Mouse (Mus musculus): ENCODE data around the gene Hoxc12.

Hoxc12 gene

GRCm38 (mm10) chr15:102963671-102964640, 27.4 kb downstream of the Hoxc12 start:
- in situ Hi-C loops (cut with MboI, MseI), result no loop called here

DNA sequence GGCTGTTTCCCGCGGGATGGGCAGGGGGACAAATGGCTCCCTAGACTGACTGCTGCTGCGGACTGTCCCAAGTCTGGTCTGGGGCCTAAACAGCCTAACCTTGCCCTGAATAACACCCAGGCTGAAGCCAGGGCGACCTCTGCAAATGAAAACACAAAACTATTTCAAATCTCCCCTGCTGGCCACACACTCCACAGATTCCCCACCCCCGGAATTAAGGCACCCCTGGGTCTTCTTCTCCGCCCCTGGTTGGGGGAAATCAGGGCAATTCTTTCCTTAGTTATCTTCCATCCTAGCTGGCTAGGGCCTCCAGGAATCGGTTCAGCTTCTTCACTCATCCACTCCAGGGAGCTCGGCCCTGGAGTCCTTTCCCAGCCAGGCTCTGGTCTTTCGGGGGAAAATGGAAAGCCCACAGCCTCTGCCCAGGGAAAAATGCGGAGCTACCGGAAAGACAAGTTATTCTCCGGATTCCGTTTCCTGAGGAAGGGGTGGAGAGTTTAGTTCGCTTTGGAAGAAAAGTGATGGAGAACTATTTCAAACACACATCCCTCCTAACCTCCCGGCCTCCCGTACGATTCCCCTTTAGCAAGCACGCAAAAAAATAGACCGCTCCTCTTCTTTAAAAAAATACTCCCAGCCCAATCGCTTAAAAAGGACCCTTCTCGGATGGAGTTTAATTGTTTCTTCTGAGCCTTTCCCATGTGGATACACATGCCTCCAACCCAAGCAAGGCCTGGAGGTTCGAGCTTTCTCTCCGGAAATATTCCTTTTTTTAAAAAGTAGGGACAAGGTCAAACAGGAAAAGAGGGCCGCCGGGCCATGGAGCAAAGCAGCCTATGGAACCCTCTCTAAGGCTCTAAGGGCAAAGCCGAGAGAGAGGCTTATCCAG, 28.7 kb downstream of the Hoxc12 start:
- in situ Hi-C loops (cut with MboI, MseI), result no loop called here

DNA sequence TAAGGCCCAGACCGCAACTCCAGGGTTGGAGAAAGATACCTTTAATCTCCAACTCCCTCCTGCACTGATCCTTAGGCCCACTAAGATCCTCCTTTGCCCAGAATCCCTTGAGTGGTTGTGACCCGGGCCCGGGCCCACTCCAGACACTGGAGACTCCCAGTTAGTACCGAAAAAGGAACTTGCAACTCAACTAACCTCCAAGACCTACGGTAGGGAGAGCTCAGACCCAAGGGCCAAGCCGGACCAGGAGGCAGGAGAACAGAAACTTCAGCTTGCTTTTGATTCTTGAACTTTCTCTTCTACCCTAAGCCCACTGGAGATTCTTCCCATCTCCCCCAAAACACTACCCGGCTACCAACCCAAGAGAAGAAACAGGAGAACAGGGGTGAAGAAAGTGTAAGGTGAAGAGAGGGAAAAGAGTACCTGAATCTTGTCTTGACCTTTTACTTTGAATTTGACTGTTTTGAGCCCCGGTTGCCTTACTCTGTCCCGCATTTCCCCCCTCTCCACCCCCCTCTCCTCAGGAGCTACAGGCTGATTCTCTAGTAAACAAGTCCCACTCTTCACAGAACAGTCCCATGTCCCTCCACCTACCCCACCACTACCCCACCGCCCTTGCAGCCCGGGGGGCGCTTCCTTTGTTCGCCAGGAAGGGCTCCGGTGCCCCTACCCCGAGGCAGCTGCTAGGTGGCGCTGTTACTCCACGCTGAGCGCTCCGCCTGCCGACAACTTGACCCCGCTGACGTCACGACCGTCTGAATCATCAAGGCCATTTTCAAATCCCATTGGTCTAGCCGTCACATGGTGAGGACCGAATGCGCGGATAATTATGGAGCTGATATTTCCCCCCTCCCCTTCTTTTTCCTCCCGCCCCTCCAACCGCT, 29.6 kb downstream of the Hoxc12 start:
- in situ Hi-C loops (cut with MboI, MseI), result no loop called here

- in situ Hi-C loops (cut with MboI, MseI), result no loop called here
Measured at GRCm38 (mm10) chr15:102966776-102967311, 30.3 kb downstream of the Hoxc12 start, which contains the start of gene Hoxc10. Hoxc10 (plus strand) TSS chr15:102966796.

GRCm38 (mm10) chr15:102967312-102967510, 30.7 kb downstream of the Hoxc12 start, which contains the start of gene Hoxc5:
Hoxc5 (plus strand) TSS chr15:102967443.
- in situ Hi-C loops (cut with MboI, MseI), result no loop called here

GRCm38 (mm10) chr15:102967511-102968397, 31.2 kb downstream of the Hoxc12 start:
- in situ Hi-C loops (cut with MboI, MseI), result no loop called here

DNA sequence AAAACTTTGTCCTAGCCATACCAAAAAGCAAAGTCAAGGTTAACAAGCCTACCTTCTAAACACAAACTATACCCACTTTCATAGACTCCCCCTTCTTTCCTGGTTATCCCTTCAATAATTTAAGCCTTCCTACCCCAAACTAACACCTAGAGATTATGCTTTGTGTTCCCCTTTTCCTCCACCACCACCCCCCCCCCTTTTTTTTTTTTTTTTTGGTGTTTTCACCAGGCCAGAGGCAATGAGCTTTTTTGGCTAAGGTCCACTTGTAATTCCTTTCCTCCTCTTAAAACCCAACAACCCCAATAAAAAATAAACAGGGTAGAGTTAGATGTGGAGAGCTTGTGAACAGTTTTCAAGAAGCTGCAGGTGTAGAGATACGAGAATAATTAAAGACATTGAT, 32.7 kb downstream of the Hoxc12 start:
- in situ Hi-C loops (cut with MboI, MseI), result no loop called here

DNA sequence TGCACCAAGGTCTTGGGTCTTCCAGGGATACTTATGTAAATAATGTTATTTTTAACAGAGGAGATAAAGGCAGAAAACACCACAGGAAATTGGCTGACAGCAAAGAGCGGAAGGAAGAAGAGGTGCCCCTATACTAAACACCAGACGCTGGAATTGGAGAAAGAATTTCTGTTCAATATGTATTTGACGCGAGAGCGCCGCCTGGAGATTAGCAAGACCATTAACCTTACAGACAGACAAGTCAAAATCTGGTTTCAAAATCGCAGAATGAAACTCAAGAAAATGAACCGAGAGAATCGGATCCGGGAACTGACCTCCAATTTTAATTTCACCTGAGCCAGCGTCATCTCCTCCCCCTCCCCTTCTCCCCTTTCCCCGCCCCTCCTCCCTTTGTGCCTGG, 34.2 kb downstream of the Hoxc12 start:
- in situ Hi-C loops (cut with MboI, MseI), result no loop called here

- in situ Hi-C loops (cut with MboI, MseI), result no loop called here
Measured at GRCm38 (mm10) chr15:102972254-102972653, 35.7 kb downstream of the Hoxc12 start.

- in situ Hi-C loops (cut with MboI, MseI), result no loop called here
Measured at GRCm38 (mm10) chr15:102972753-102973152, 36.2 kb downstream of the Hoxc12 start.

GRCm38 (mm10) chr15:102975034-102975433, 38.5 kb downstream of the Hoxc12 start:
- in situ Hi-C loops (cut with MboI, MseI), result no loop called here

DNA sequence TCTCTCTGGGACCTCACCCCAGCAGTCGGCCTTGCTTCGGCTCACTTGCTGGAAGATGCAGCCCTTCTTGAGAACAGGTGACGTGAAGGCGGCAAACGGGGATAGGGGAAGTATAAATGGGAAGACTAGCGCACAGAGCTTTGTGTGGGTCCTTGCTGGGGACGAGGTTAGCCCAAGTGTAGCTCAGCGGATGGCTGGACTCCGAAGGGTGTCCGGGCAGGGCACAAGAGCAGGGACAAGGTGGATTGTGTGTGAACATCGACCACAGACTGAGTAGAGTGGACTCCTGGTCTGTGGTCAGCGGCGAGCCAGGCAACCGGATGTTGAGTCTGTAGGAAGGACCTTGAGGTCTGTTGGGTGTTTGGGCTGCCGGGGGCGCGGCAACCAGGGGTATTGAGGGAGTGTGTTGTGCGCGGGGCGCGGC, 39.1 kb downstream of the Hoxc12 start:
- in situ Hi-C loops (cut with MboI, MseI), result no loop called here

DNA sequence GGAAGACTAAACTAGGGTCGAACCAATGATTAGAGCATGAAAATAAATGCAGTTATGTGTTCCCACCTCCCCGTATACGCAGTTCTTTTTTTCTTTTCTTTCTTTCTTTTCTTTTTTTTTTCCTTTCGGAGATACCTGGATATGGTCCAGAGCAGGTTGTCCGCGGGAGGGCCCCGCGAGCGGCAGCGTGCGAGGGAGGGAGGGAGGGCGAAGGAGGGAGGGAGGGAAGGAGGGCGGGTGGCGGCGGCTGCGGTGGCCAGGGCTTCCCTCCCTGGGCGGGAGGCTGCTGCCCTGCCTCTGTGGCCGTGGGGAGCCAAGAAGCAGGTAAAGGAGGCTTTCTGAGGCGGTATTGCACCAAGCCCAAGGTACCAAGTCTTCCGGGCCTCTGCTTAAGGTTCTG, 39.6 kb downstream of the Hoxc12 start, which contains the start of gene Hoxc9:
Hoxc9 (plus strand) TSS at position 269 of the 400 bp plus-strand sequence.
- in situ Hi-C loops (cut with MboI, MseI), result no loop called here

DNA sequence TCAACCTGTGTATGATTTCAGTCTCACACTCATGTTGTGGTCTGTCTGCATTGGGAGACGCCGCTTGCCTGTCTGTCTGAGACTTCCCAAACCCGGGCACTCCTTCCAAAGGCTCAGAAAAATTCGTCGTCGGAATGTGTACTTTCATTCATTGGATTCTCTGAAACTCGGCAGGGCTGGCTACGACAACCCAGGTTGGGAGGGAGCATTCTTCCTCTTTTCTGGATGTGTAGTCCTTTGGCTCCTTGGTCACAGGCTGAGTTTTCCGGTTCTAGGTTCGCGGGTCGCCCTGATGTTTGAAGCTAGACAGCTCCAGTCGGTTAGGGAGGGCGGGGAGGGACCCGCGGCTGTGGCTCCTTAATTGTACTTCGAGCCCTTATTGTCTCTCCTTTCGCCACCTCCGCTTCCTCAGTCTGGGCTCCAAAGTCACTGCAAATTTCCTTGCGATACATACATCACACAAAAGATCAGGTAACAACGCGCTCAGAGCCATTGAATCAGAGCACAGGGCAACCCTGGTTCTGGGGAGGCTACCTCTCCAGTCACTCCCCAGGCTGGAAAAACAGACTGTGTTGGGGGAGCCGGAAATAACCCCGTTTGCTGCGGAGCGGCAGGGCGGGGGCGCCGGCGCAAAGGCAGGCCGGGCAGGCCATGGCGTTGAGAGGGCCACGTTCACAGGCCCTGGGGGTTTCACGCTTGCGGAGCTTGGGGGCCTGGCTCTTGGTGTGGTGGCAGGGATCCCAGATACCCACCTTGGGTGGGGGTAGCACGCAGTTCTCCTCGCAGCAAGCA, 40.3 kb downstream of the Hoxc12 start:
- in situ Hi-C loops (cut with MboI, MseI), result no loop called here

DNA sequence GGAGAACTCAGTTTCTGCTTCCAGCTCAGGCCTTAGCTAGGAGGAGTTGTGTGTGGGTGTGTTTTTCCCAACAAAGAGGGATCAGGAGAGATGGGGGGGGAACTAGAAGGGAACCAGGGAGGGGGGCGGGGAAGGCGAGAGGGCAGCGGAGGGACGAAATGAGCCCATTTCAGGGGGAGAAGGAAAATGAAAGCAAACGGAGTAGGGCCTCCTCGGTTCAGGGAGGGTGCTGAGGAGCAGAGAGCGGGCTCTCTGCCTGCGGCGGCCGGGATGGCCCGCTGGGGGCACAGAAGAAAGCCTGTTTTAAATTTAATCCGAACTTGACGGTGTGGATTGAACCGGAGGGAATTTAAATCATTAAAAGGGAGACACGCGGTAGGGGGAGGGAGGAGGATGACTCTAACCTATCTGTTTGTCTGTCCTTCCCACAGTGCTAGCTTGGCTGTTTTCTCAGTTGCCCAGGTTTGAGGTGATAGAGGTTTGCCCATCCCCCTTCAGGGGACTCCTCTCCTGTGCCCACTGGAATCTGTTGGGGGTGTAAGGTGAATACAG, 40.9 kb downstream of the Hoxc12 start:
- in situ Hi-C loops (cut with MboI, MseI), result no loop called here

GRCm38 (mm10) chr15:102978615-102979515, 42.3 kb downstream of the Hoxc12 start:
- in situ Hi-C loops (cut with MboI, MseI), result no loop called here

- in situ Hi-C loops (cut with MboI, MseI), result no loop called here
Measured at GRCm38 (mm10) chr15:102979936-102980335, 43.4 kb downstream of the Hoxc12 start.

DNA sequence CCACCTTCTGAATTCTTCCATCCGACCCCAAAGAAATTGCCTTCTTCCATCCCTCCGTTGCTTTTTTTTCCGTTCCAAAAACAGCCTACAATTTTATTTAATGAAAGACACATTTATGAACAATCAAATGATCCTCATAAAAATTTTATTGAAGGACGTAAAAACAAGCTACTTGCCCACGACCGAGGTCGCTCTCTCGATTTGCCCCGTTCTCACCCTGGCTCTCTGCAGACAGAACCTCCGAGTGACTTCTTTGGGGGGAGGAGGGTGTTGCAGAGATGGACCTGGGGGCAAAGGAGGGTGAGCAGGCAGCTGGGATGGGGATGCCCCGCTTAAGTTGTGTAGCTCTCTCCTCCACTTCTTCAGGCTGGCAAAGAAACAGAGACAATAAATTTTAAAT, 43.8 kb downstream of the Hoxc12 start:
- in situ Hi-C loops (cut with MboI, MseI), result no loop called here
